Mouse (Mus musculus) embryonic fibroblast, embryonic 13.5 days (primary cell): Measurements from ENCODE around the gene Lyrm7.

ENCODE experiments used
- CTCF ChIP-seq: IDR thresholded peaks from 2 replicates; pipeline ENCODE4 v1.5.1; 2011; ENCODE audit warnings: mild to moderate bottlenecking, control low read depth, low read length, moderate library complexity, borderline replicate concordance; ENCODE audit not compliant: insufficient read depth
- POLR2A ChIP-seq: IDR thresholded peaks from 2 replicates; pipeline ENCODE4 v1.6.1; 2011; ENCODE audit warnings: low read depth, mild to moderate bottlenecking, control low read depth, low read length, moderate library complexity

DNA sequence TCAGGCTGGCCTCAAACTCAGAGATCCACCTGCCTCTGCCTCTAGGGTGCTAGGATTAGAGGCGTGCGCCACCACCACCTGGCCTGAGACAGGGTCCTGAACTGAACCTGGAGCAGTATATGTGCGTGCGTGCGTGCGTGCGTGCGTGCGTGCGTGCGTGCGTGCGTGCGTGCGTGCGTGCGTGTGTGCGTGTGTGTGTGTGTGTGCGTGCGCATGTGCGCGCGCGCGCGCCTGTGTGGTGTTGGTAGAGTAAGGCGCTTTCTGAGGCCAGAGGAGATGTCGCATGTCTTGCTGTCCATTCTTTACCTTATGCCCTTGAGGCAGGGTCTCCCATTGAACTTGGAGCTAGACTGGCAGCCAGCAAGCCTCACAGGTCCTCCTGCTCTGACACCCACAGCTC lies 53.8 kb downstream of the Lyrm7 start:
- no peak for TF ChIP-seq CTCF
- TF ChIP-seq POLR2A: no peak
